Mouse (Mus musculus) brain, embryonic 14.5 days (tissue): ENCODE measurements around the gene Gpr160. TPM values are rescaled to one million over a fixed set of nuclear protein-coding genes. Genes with fewer than 3 reads are reported as not detected.

Experiments
- DNase-seq: peaks from one replicate; pipeline ENCODE4 v3.0.0-alpha.2; 2011; ENCODE audit warnings: low read depth
- CTCF ChIP-seq: fragments of 200-500 bp; IDR thresholded peaks from 2 replicates; pipeline ENCODE4 v1.5.1; 2012; ENCODE audit warnings: inconsistent platforms, mild to moderate bottlenecking, moderate library complexity, borderline replicate concordance; ENCODE audit not compliant: insufficient read depth, insufficient read length; ENCODE audit errors: extremely low read depth
- POLR2A ChIP-seq: fragments of 200-500 bp; IDR thresholded peaks from 2 replicates; pipeline ENCODE4 v1.6.1; 2012; ENCODE audit warnings: mild to moderate bottlenecking, inconsistent platforms, borderline replicate concordance; ENCODE audit not compliant: poor library complexity, insufficient read depth, insufficient read length, severe bottlenecking; ENCODE audit errors: extremely low read depth
- polyA plus RNA-seq: library from polyadenylated mRNA; depleted of rRNA; stranded (reverse); fragments of >200 nt; gene quantifications from 2 replicates; pipeline ENCODE4 v1.2.3, GENCODE M21; 2012

The Gpr160 gene
- polyA plus RNA-seq, 1 experiment, result 0.75 TPM

GRCm38 (mm10) chr3:30863712-30864435 lies 8.1 kb downstream of the Gpr160 start:
- no peak for DNase-seq
- TF ChIP-seq POLR2A (no peak), CTCF (no peak)

GRCm38 (mm10) chr3:30864640-30865039 lies 8.9 kb downstream of the Gpr160 start:
- TF ChIP-seq CTCF, result no peak
- no peak for TF ChIP-seq POLR2A
- no peak for DNase-seq

- TF ChIP-seq POLR2A (no peak), CTCF (no peak)
- no peak for DNase-seq
Measured at GRCm38 (mm10) chr3:30868176-30868575, 12.4 kb downstream of the Gpr160 start.

- no peak for DNase-seq
- no peak for TF ChIP-seq CTCF
- no peak for TF ChIP-seq POLR2A
Measured at GRCm38 (mm10) chr3:30868625-30869024, 12.9 kb downstream of the Gpr160 start.

- no peak for DNase-seq
- no peak for TF ChIP-seq POLR2A
- TF ChIP-seq CTCF, result no peak
Measured at GRCm38 (mm10) chr3:30869995-30870394, 14.2 kb downstream of the Gpr160 start.

- no peak for DNase-seq
- TF ChIP-seq CTCF (no peak), POLR2A (no peak)
Measured at GRCm38 (mm10) chr3:30876709-30877108, 21.0 kb downstream of the Gpr160 start.

GRCm38 (mm10) chr3:30887449-30887848 lies 31.7 kb downstream of the Gpr160 start:
- TF ChIP-seq POLR2A (no peak), CTCF (no peak)
- DNase-seq, result no peak

- TF ChIP-seq CTCF (no peak), POLR2A (no peak)
- DNase-seq, result peak; percentile 40
Measured at GRCm38 (mm10) chr3:30889014-30889413, 33.3 kb downstream of the Gpr160 start.

- TF ChIP-seq CTCF (no peak), POLR2A (no peak)
- DNase-seq, result peak; percentile 1
Measured at GRCm38 (mm10) chr3:30896721-30897120, 41.0 kb downstream of the Gpr160 start.

GRCm38 (mm10) chr3:30899407-30899806 lies 43.7 kb downstream of the Gpr160 start:
- TF ChIP-seq CTCF (no peak), POLR2A (no peak)
- no peak for DNase-seq

- TF ChIP-seq POLR2A (no peak), CTCF (no peak)
- DNase-seq, result no peak
Measured at GRCm38 (mm10) chr3:30904658-30905057, 48.9 kb downstream of the Gpr160 start.

- no peak for DNase-seq
- TF ChIP-seq POLR2A (no peak), CTCF (no peak)
Measured at GRCm38 (mm10) chr3:30917160-30917559, 61.4 kb downstream of the Gpr160 start.
